Mouse (Mus musculus) CH12.LX (cell line): ENCODE measurements around the gene Mettl7a2. TPM values are rescaled to one million over a fixed set of nuclear protein-coding genes. Genes with fewer than 3 reads are reported as not detected.

Source experiments
- DNase-seq: peaks from one replicate; pipeline ENCODE4 v3.0.0-alpha.2; 2013; ENCODE audit errors: extremely low read depth
- H3K27ac ChIP-seq: 2 replicates; pipeline ENCODE4 v1.5.1; 2012; ENCODE audit warnings: low read depth, mild to moderate bottlenecking, control low read depth, moderate library complexity; ENCODE audit not compliant: insufficient read depth
- H3K27me3 ChIP-seq: replicated peaks from 2 replicates; pipeline ENCODE3; 2012; ENCODE audit warnings: inconsistent platforms
- H3K36me3 ChIP-seq, 2 experiments: replicated peaks in 1 of 2; 2 replicates each; pipeline versions ENCODE3 to v1.6.1; 2012; ENCODE audit warnings: inconsistent platforms in 1 of 2, low read length in 1 of 2, mild to moderate bottlenecking in 1 of 2, mixed read lengths in 1 of 2, moderate library complexity in 1 of 2; ENCODE audit not compliant: control insufficient read depth in 1 of 2, insufficient read depth in 1 of 2
- H3K4me1 ChIP-seq, 2 experiments: 2 replicates each; pipeline ENCODE4 v1.6.1; 2012; ENCODE audit warnings: inconsistent platforms in 1 of 2, moderate library complexity in 1 of 2; ENCODE audit not compliant: insufficient read depth in 2 of 2, control insufficient read depth in 1 of 2
- H3K4me2 ChIP-seq: 2 replicates; pipeline ENCODE4 v1.6.1; 2012; ENCODE audit warnings: low read depth, mild to moderate bottlenecking, control low read depth; ENCODE audit not compliant: poor library complexity, insufficient read depth, severe bottlenecking
- H3K4me3 ChIP-seq, 3 experiments: fragments of 150-350 bp in 1 of 3; sonication (generic) in 1 of 3; replicated peaks in 1 of 3; 2 replicates each; pipeline versions ENCODE3 to v1.5.1; 2011 to 2012; ENCODE audit warnings: low read depth in 2 of 3, low read length in 2 of 3, mild to moderate bottlenecking in 2 of 3, moderate library complexity in 2 of 3, control low read depth in 1 of 3, improper control_type of control experiment in 1 of 3, inconsistent platforms in 1 of 3, mixed read lengths in 1 of 3; ENCODE audit not compliant: poor library complexity in 1 of 3
- H3K79me2 ChIP-seq: replicated peaks from 2 replicates; pipeline ENCODE4 v1.6.1; 2012; ENCODE audit warnings: mild to moderate bottlenecking, moderate library complexity; ENCODE audit not compliant: control insufficient read depth, poor library complexity, insufficient read depth, severe bottlenecking; ENCODE audit errors: extremely low read depth
- H3K9ac ChIP-seq: 2 replicates; pipeline ENCODE4 v1.6.1; 2012; ENCODE audit warnings: low read depth, mild to moderate bottlenecking, control low read depth, moderate library complexity; ENCODE audit not compliant: insufficient read depth
- H3K9me3 ChIP-seq: replicated peaks from 2 replicates; pipeline ENCODE3; 2012; ENCODE audit warnings: low read length, inconsistent platforms, mixed read lengths
- CHD1 ChIP-seq: IDR thresholded peaks from 2 replicates; pipeline ENCODE4 v1.6.1; 2012; ENCODE audit warnings: low read depth, low read length, improper control_type of control experiment, inconsistent platforms
- EP300 ChIP-seq: IDR thresholded peaks from 2 replicates; pipeline ENCODE4 v1.6.1; 2011; ENCODE audit warnings: low read length, improper control_type of control experiment
- ETS1 ChIP-seq: conservative IDR thresholded peaks from 2 replicates; pipeline ENCODE4 v1.6.1; 2012; ENCODE audit warnings: low read depth, mild to moderate bottlenecking, inconsistent platforms, low read length, improper control_type of control experiment, moderate library complexity
- GABPA ChIP-seq: IDR thresholded peaks from 2 replicates; pipeline ENCODE4 v1.6.1; 2012; ENCODE audit warnings: low read depth, low read length, improper control_type of control experiment, inconsistent platforms; ENCODE audit not compliant: insufficient replicate concordance
- IRF4 ChIP-seq: IDR thresholded peaks from 2 replicates; pipeline ENCODE4 v1.6.1; 2014; ENCODE audit warnings: low read depth, mild to moderate bottlenecking, inconsistent platforms, low read length, improper control_type of control experiment
- JUND ChIP-seq: conservative IDR thresholded peaks from 2 replicates; pipeline ENCODE4 v1.6.1; 2011; ENCODE audit warnings: low read depth, low read length, improper control_type of control experiment
- MAX ChIP-seq: IDR thresholded peaks from 2 replicates; pipeline ENCODE4 v1.6.1; 2011; ENCODE audit warnings: low read length, improper control_type of control experiment
- MYC ChIP-seq: IDR thresholded peaks from 2 replicates; pipeline ENCODE4 v1.6.1; 2011; ENCODE audit warnings: low read depth, mild to moderate bottlenecking, improper control_type of control experiment, low read length
- NRF1 ChIP-seq: IDR thresholded peaks from 2 replicates; pipeline ENCODE4 v1.6.1; 2014; ENCODE audit warnings: low read depth, mild to moderate bottlenecking, inconsistent platforms, low read length, improper control_type of control experiment, moderate library complexity
- PAX5 ChIP-seq: IDR thresholded peaks from 2 replicates; pipeline ENCODE4 v1.6.1; 2012; ENCODE audit warnings: low read length, inconsistent platforms, mixed read lengths
- POLR2AphosphoS2 ChIP-seq: IDR thresholded peaks from 2 replicates; pipeline ENCODE4 v1.6.1; 2011; ENCODE audit warnings: low read depth, low read length, improper control_type of control experiment
- SIN3A ChIP-seq: IDR thresholded peaks from 2 replicates; pipeline ENCODE4 v1.6.1; 2012; ENCODE audit warnings: low read length, improper control_type of control experiment, inconsistent platforms
- SMC3 ChIP-seq: IDR thresholded peaks from 2 replicates; pipeline ENCODE4 v1.6.1; 2011; ENCODE audit warnings: low read depth, low read length, improper control_type of control experiment
- UBTF ChIP-seq: IDR thresholded peaks from 2 replicates; pipeline ENCODE4 v1.6.1; 2012; ENCODE audit warnings: low read depth, mild to moderate bottlenecking, inconsistent platforms, low read length, improper control_type of control experiment, moderate library complexity
- USF1 ChIP-seq: IDR thresholded peaks from 2 replicates; pipeline ENCODE4 v1.6.1; 2014; ENCODE audit warnings: low read depth, mild to moderate bottlenecking, inconsistent platforms, low read length, improper control_type of control experiment
- ZMIZ1 ChIP-seq: IDR thresholded peaks from 2 replicates; pipeline ENCODE4 v1.6.1; 2012; ENCODE audit warnings: low read depth, mild to moderate bottlenecking, inconsistent platforms, low read length, improper control_type of control experiment
- dilution Hi-C: fragments of 300-500 bp; cut with MboI; formaldehyde crosslinking; loops from 2 replicates; pipeline ENCODE4 v1.14.3; 2020; ENCODE audit warnings: low sequenced_read_pairs; ENCODE audit not compliant: extremely low pct_unique_long_range_greater_than_20kb, extremely low pct_ligation_motif_present
- in situ Hi-C: fragments of 300-500 bp; cut with MboI; formaldehyde crosslinking; loops from 3 replicates; pipeline ENCODE4 v1.14.3; 2019; ENCODE audit warnings: low sequenced_read_pairs, low pct_ligation_motif_present, low pct_unique_long_range_greater_than_20kb, mixed read lengths
- polyA plus RNA-seq: library from polyadenylated mRNA; unstranded; fragments of >175 nt; gene quantifications from 2 replicates; pipeline ENCODE4 v1.2.1, GENCODE M21; 2012; ENCODE audit warnings: low read depth; ENCODE audit not compliant: insufficient read length
- total RNA-seq, 2 experiments: library from RNA; depleted of rRNA; stranded (reverse); fragments of 300-350 nt in 1 of 2; fragments of >200 nt in 1 of 2; gene quantifications; 2 replicates each; pipeline ENCODE4 v1.2.3; 2012 to 2014

Mettl7a2 gene
- total and polyA plus RNA-seq, 3 experiments = not detected

- H3K9ac ChIP-seq = no peak overlapping the region
- no peak for TF ChIP-seq PAX5
- H3K4me1 ChIP-seq = peaks cover 2 to 4% of the 10 kb centered on the region in 2 experiments; a peak in 1 of 4 replicates
- H3K9me3 ChIP-seq = no peaks in the 10 kb centered on the region
- no peak overlapping the region for H3K4me2 ChIP-seq
- no peaks in the 10 kb centered on the region for H3K79me2 ChIP-seq
- dilution Hi-C loops (no loop called here), in situ Hi-C loops (no loop called here)
- H3K27me3 ChIP-seq = peaks cover 4% of the 10 kb centered on the region
- no peaks in the 10 kb centered on the region for H3K36me3 ChIP-seq
- no peak for DNase-seq
- no peak overlapping the region for H3K4me3 ChIP-seq
- no peak overlapping the region for H3K27ac ChIP-seq
Measured at GRCm38 (mm10) chr15:100345484-100345883, 7.5 kb upstream of the Mettl7a2 start.

DNA sequence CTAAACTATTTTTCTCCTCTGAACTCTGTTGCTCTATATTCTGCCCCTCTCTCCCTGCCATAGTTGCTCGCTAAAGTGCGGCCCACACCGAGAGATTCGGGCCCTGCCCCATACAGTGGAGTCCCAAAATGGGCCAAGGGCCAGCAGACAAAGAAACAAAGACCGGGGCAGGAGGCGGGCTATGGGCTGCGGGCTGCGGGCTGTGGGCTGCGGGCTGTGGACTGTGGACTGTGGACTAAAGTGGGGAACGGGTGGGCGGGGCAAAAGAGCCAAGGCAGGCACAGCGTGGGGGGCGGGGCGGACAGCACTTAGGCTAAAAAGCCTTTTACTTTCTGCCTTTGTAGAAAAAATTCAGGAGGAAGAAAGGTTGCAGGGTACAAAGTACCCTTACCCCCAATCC is 6.2 kb upstream of the Mettl7a2 start:
- in situ Hi-C loops = no loop called here
- Histone ChIP-seq H3K9me3 (no peaks in the 10 kb centered on the region), H3K79me2 (no peaks in the 10 kb centered on the region), H3K4me3 (no peak overlapping the region), H3K27ac (no peak overlapping the region), H3K27me3 (peaks cover 4% of the 10 kb centered on the region), H3K4me1 (peaks cover 2 to 4% of the 10 kb centered on the region in 2 experiments; a peak in 1 of 4 replicates), H3K4me2 (no peak overlapping the region), H3K36me3 (no peaks in the 10 kb centered on the region), H3K9ac (no peak overlapping the region)
- dilution Hi-C loops = no loop called here
- DNase-seq = no peak
- no peak for TF ChIP-seq POLR2AphosphoS2
- TF ChIP-seq MAX = no peak
- no peak for TF ChIP-seq SMC3
- TF ChIP-seq SIN3A = no peak
- TF ChIP-seq UBTF = no peak
- TF ChIP-seq JUND = no peak
- TF ChIP-seq GABPA = no peak
- no peak for TF ChIP-seq IRF4
- no peak for TF ChIP-seq MYC
- TF ChIP-seq NRF1 = no peak
- no peak for TF ChIP-seq ZMIZ1
- no peak for TF ChIP-seq EP300
- TF ChIP-seq USF1 = no peak
- no peak for TF ChIP-seq PAX5
- no peak for TF ChIP-seq ETS1
- no peak for TF ChIP-seq CHD1
